Mouse (Mus musculus) heart, postnatal 25 days (tissue): Measurements from ENCODE around the gene Dcps. TPM values are rescaled to one million over a fixed set of nuclear protein-coding genes. Genes with fewer than 3 reads are reported as not detected.

Source experiments
- DNase-seq: peaks from one replicate; pipeline ENCODE4 v3.0.0; 2022; ENCODE audit warnings: low spot score
- intact Hi-C: fragments of 180-260 bp; cut with DNase I; formaldehyde crosslinking; loops from one replicate; pipeline ENCODE4 v1.15.1; 2025
- total RNA-seq, 2 experiments: library from RNA; stranded (reverse); gene quantifications; 2 replicates each; pipeline ENCODE4 v1.2.3; 2021

The Dcps gene
- total RNA-seq = 10 to 100 TPM; 15.6 to 15.8 TPM

GRCm38 (mm10) chr9:35175251-35176123, at the start of gene Dcps:
Gene Dcps (minus strand): TSS chr9:35176061.
- DNase-seq = peak; percentile 83
- intact Hi-C loops = loop anchor here (5.0 kb wide), 1 partner anchor 37 kb away; the partner anchor contains the start of gene Foxred1

- intact Hi-C loops = no loop called here
- no peak for DNase-seq
Observed at GRCm38 (mm10) chr9:35223466-35223865, 47.6 kb upstream of the Dcps start.

- intact Hi-C loops = no loop called here
- DNase-seq = no peak
Observed at GRCm38 (mm10) chr9:35217963-35218362, 42.1 kb upstream of the Dcps start.

- DNase-seq = no peak
Observed at GRCm38 (mm10) chr9:35211573-35212511, 36.0 kb upstream of the Dcps start.

GRCm38 (mm10) chr9:35210542-35211474, 34.9 kb upstream of the Dcps start, which contains the start of gene Foxred1:
Gene Foxred1 (minus strand): TSS chr9:35211055.
- intact Hi-C loops = loop anchor here (5.0 kb wide), 1 partner anchor 34 kb away; the partner anchor contains the start of gene Dcps
- DNase-seq = peak; percentile 99

More at GRCm38 (mm10) chr9:35211573-35212511, 36.0 kb upstream of the Dcps start:
- intact Hi-C loops = loop anchor here (2.0 to 5.0 kb wide), 2 partner anchors 35 to 55 kb away; partner anchors contain the start of genes Dcps, Fam118b and Rpusd4

- no peak for DNase-seq
- intact Hi-C loops = loop anchor here (10.0 kb wide), 1 partner anchor 340 kb away; no protein-coding TSS in a partner anchor
Observed at GRCm38 (mm10) chr9:35204421-35204820, 28.6 kb upstream of the Dcps start.

GRCm38 (mm10) chr9:35203536-35203935, 27.7 kb upstream of the Dcps start:
- no peak for DNase-seq
- intact Hi-C loops = loop anchor here (10.0 kb wide), 1 partner anchor 341 kb away; no protein-coding TSS in a partner anchor

GRCm38 (mm10) chr9:35200529-35201060, 24.7 kb upstream of the Dcps start:
- intact Hi-C loops = loop anchor here (10.0 kb wide), 1 partner anchor 344 kb away; no protein-coding TSS in a partner anchor

GRCm38 (mm10) chr9:35199772-35200471, 24.1 kb upstream of the Dcps start, which contains the start of the genes Srpr and Tirap:
Gene Srpr (plus strand): TSS chr9:35200175.
Gene Tirap (minus strand): TSS chr9:35200291.
- intact Hi-C loops = loop anchor here (10.0 kb wide), 1 partner anchor 345 kb away; no protein-coding TSS in a partner anchor
- DNase-seq = peak; percentile 85

More at GRCm38 (mm10) chr9:35200529-35201060, 24.7 kb upstream of the Dcps start:
- no peak for DNase-seq

- intact Hi-C loops = no loop called here
- DNase-seq = no peak
Observed at GRCm38 (mm10) chr9:35198945-35199771, 23.3 kb upstream of the Dcps start.

- intact Hi-C loops = no loop called here
- DNase-seq = no peak
Observed at GRCm38 (mm10) chr9:35198351-35198750, 22.5 kb upstream of the Dcps start.

GRCm38 (mm10) chr9:35197625-35198024, 21.8 kb upstream of the Dcps start:
- no peak for DNase-seq
- intact Hi-C loops = no loop called here

GRCm38 (mm10) chr9:35194048-35194447, 18.2 kb upstream of the Dcps start:
- no peak for DNase-seq
- intact Hi-C loops = no loop called here

GRCm38 (mm10) chr9:35192983-35193542, 17.2 kb upstream of the Dcps start:
- DNase-seq = no peak
- intact Hi-C loops = no loop called here

- intact Hi-C loops = no loop called here
- no peak for DNase-seq
Observed at GRCm38 (mm10) chr9:35188700-35189099, 12.8 kb upstream of the Dcps start.

- DNase-seq = no peak
- intact Hi-C loops = no loop called here
Observed at GRCm38 (mm10) chr9:35187351-35187903, 11.6 kb upstream of the Dcps start.
